Mouse (Mus musculus) stomach, postnatal 0 days (tissue): ENCODE measurements around the gene Clba1.

Experiments used
- CTCF ChIP-seq: IDR thresholded peaks from 2 replicates; pipeline ENCODE4 v1.5.1; 2016; ENCODE audit warnings: antibody characterized with exemption, low read depth, mild to moderate bottlenecking, moderate library complexity
- EP300 ChIP-seq: optimal IDR thresholded peaks from 2 replicates; pipeline ENCODE3; 2016; ENCODE audit warnings: antibody characterized with exemption

DNA sequence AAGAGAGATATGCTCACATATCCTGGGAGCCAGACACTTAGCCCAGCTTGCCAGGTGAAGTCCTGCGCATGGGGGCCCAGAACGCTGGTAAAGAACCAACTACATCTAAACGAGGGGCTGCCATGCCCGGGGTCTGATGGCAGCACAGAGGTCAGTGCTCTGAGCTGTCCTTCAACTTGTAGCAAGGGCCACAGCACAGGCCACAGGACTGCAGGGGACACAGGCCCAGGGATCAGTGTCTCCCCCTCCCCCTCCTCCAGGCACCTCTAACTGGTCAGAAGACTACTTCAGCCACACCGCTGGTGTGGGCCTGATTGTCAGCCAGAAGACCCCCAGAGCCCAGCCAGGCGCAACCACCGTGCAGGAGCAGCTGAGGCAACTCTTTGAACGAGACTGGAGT, 40.6 kb upstream of the Clba1 start:
- TF ChIP-seq CTCF (no peak), EP300 (no peak)
